Mouse (Mus musculus) kidney, adult 2 months (tissue): ENCODE measurements at regions not wholly inside any gene's neighbourhood (a gene's known extent, or its start where the extent isn't known, plus 50 kb on each side); places are given as distances from the start of the nearest gene placed in this dataset.

Source experiments
- CTCF ChIP-seq: fragments of 200-500 bp; conservative IDR thresholded peaks from 2 replicates; pipeline ENCODE4 v1.5.1; 2011; ENCODE audit warnings: low read depth, mild to moderate bottlenecking, control low read depth, low read length, moderate library complexity, mixed read lengths; ENCODE audit not compliant: insufficient read depth, insufficient read length
- POLR2A ChIP-seq: fragments of 200-500 bp; IDR thresholded peaks from one replicate; pipeline ENCODE4 v1.6.1; 2011; ENCODE audit warnings: low read depth, low read length, control low read depth

DNA sequence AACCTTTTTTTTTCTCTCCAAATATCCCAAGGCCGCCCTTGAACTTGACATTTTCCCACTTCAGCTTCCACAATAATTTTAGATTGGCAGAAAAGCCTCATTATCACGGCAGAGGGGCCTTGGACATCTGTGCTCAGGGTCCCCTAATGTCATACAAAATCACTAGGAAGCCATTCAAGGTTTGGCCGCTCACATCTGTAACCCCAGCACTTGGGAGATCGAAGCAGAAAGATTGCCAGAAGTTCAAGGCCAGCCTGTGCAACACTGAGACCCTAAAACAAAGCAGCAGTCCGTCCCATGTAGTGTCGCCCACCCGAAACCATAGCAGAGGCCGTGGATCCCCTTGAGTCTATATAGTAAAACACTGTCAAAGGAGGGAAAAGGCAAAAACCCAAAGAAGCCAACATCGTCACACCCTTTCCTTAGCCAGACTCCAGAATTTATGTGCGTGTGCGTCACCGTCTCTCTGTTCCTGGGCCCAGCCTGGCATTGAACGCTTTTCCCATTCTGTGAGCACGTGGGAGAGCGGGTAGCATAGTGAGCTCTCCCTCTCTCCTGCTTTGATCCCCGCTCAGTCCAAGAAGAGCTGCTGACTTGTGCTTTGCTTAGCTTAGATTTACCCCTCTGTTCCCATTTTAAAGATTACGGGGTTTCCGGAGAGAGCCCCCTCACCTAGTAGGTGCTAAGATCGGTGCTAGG, 74.0 kb upstream of the Tbx3 start:
- TF ChIP-seq CTCF (no peak), POLR2A (no peak)
